Mouse (Mus musculus) cerebellum, postnatal 4 days (tissue): ENCODE data around the gene Mapk8ip3.

ENCODE experiments used
- DNase-seq, 2 experiments: peaks; one replicate each; pipeline ENCODE4 v3.0.0; 2022; ENCODE audit warnings: low spot score in 2 of 2, mixed read lengths in 1 of 2

Gene Mapk8ip3

GRCm38 (mm10) chr17:24850065-24850772 lies 86.6 kb downstream of the Mapk8ip3 start, which contains the start of gene Fahd1:
Gene Fahd1 (minus strand): TSS chr17:24850364.
- DNase-seq = peak; percentile 75 to 91

DNA sequence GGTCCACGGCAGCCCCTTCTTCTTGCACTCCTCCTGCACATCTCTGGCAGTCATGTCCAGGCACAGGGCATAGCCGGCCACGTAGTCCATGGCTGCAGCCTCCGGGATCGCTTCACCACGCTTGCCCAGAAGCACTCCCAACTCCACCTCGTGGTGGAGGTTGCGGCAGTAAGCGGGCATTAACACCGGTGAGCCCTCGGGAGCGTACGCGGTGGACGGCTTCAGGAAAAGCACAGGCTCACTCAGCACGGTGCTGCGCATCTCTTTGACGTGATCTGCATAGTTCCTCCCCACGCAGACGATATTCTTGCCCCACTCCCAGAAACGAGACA lies 87.1 kb downstream of the Mapk8ip3 start:
- DNase-seq = no peak

- no peak for DNase-seq
Measured at GRCm38 (mm10) chr17:24848600-24849031, 88.2 kb downstream of the Mapk8ip3 start.

DNA sequence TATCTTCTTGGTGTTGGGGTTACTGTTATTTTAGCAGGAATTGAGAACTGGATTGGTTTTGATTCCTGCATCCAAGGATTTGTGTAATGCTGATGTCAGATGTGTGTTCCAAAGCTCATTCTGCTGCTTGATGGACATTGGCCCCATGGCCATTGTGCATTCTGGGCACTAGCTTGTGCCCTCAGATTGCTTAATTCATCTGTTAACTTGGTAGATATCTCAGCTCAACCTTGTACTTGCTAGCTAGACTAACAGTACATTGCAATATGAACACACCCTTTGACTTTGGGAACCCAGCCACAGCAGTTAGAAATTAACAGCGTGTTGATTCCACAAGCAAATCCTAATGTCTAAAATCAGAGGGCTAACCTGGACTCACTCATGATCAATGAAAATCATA lies 89.4 kb downstream of the Mapk8ip3 start:
- DNase-seq = no peak

GRCm38 (mm10) chr17:24844525-24844924 lies 92.3 kb downstream of the Mapk8ip3 start:
- DNase-seq = no peak

DNA sequence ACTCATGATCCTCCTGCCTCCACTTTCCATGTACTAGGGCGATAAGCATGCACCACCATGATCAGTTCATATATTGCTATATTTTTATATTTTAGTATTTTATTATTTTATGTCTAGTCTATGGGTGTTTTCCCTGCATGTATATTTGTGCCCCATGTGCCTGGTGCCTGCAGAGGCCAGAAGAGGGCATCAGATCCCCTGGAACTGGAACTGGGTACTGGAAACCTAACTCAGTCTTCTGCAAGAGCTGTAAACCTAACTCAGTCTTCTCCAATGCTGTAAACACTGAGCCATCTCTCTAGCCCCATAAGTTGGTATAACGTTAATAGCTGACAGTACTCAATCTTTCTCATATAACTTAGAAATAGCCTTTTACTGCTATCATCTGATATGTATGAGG lies 94.1 kb downstream of the Mapk8ip3 start:
- no peak for DNase-seq
